Mouse (Mus musculus): ENCODE data around the gene Pde8b.

The Pde8b gene

GRCm38 (mm10) chr13:95020216-95020615, 229.9 kb downstream of the Pde8b start:
- no peak for DNase-seq (ENCODE audit: low spot score)

- DNase-seq (ENCODE audit: low spot score): no peak
These were observed 230.8 kb downstream of the Pde8b start for GRCm38 (mm10) chr13:95019345-95019744.

- DNase-seq (ENCODE audit: low spot score): peak; percentile 65
These were observed 232.2 kb downstream of the Pde8b start for GRCm38 (mm10) chr13:95017916-95018315.

GRCm38 (mm10) chr13:95017278-95017677, 232.9 kb downstream of the Pde8b start:
- no peak for DNase-seq (ENCODE audit: low spot score)

- DNase-seq (ENCODE audit: low spot score): no peak
These were observed 238.4 kb downstream of the Pde8b start for GRCm38 (mm10) chr13:95011546-95012257.

- no peak for DNase-seq (ENCODE audit: low spot score)
These were observed 240.9 kb downstream of the Pde8b start for GRCm38 (mm10) chr13:95009261-95009660.

- DNase-seq (ENCODE audit: low spot score): no peak
These were observed 242.9 kb downstream of the Pde8b start for GRCm38 (mm10) chr13:95007281-95007680.

GRCm38 (mm10) chr13:94990516-94990915, 259.6 kb downstream of the Pde8b start:
- no peak for DNase-seq (ENCODE audit: low spot score)

GRCm38 (mm10) chr13:94979081-94979480, 271.1 kb downstream of the Pde8b start:
- DNase-seq (ENCODE audit: low spot score): no peak

- peak; percentile 91 for DNase-seq (ENCODE audit: low spot score)
These were observed 273.6 kb downstream of the Pde8b start, which contains the start of gene Wdr41 for GRCm38 (mm10) chr13:94976219-94977186. Gene Wdr41 (plus strand): TSS chr13:94976344.

- no peak for DNase-seq (ENCODE audit: low spot score)
These were observed 274.3 kb downstream of the Pde8b start for GRCm38 (mm10) chr13:94975828-94976218.

Data from urinary bladder, postnatal 14 days (tissue).